Mouse (Mus musculus): ENCODE results near the gene Luzp2.
"Not testable (repeated sequence)": the region's sequence is repeated elsewhere in the genome, so short reads cannot be mapped to it uniquely, and the experiment has no call there.

Luzp2 gene

GRCm38 (mm10) chr7:55009173-55009771 is 174.0 kb downstream of the Luzp2 start:
- no peak for DNase-seq (ENCODE audit: low spot score in 2 of 2)

- not testable (repeated sequence) for DNase-seq (ENCODE audit: low spot score in 2 of 2)
Observed at GRCm38 (mm10) chr7:55133850-55134249, 298.6 kb downstream of the Luzp2 start.

- DNase-seq (ENCODE audit: low spot score in 2 of 2) = no peak
Observed at GRCm38 (mm10) chr7:55188927-55189326, 353.6 kb downstream of the Luzp2 start.

- DNase-seq (ENCODE audit: low spot score in 2 of 2) = no peak
Observed at GRCm38 (mm10) chr7:55189496-55189895, 354.2 kb downstream of the Luzp2 start.

- no peak for DNase-seq (ENCODE audit: low spot score in 2 of 2)
Observed at GRCm38 (mm10) chr7:55190655-55191054, 355.4 kb downstream of the Luzp2 start.

- DNase-seq (ENCODE audit: low spot score in 2 of 2) = no peak
Observed at GRCm38 (mm10) chr7:55198806-55199205, 363.5 kb downstream of the Luzp2 start.

- DNase-seq (ENCODE audit: low spot score in 2 of 2) = no peak
Observed at GRCm38 (mm10) chr7:55222997-55223396, 387.7 kb downstream of the Luzp2 start.

GRCm38 (mm10) chr7:55229407-55229806 is 394.1 kb downstream of the Luzp2 start:
- no peak for DNase-seq (ENCODE audit: low spot score in 2 of 2)
